Mouse (Mus musculus): Measurements from ENCODE around the gene Rarres1. TPM values are rescaled to one million over a fixed set of nuclear protein-coding genes. Genes with fewer than 3 reads are reported as not detected.
A peak's percentile ranks its signal among the peaks of the same experiment; 100 is the strongest.

Rarres1 gene
- total and polyA plus RNA-seq, 3 experiments, result 0.34 TPM; not detected in 2

DNA sequence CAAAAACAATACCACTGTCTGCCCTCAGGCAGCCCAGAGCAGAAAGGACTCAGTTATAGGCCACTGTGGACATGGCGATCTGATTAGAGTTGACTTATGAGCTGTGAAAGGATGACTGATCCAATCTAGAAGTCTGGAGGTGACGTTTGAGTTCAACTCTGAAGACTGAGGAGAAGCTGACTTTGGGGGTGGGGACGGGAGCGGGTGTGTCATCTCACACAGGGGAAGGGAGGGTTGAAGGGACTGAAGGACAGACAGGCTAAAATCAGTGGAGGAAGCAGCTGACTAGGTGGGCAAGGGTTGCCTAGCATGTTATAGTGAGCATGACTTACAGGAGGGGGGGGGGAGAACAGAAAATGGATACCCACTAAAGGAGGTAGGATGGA, 15.9 kb downstream of the Rarres1 start:
- H3K27me3 ChIP-seq (replicated peaks), result no peaks in the 10 kb centered on the region
- in situ Hi-C loops (cut with MboI; ENCODE audit: low pct_ligation_motif_present, low pct_unique_long_range_greater_than_20kb, low sequenced_read_pairs), result no loop called here
- no peak for DNase-seq (ENCODE audit: extremely low read depth)
- H3K4me1 ChIP-seq (ENCODE audit: control insufficient read depth in 1 of 2, insufficient read depth in 2 of 2), result peaks cover 3 to 31% of the 10 kb centered on the region in 2 experiments
- no peak overlapping the region for H3K4me2 ChIP-seq (ENCODE audit: insufficient read depth, low read depth, poor library complexity, severe bottlenecking)
- no peak overlapping the region for H3K4me3 ChIP-seq (replicated peaks in 1 of 3; ENCODE audit: low read depth in 2 of 3, low read length in 2 of 3, poor library complexity in 1 of 3)
- no peak overlapping the region for H3K27ac ChIP-seq (ENCODE audit: insufficient read depth, low read depth)
- no peaks in the 10 kb centered on the region for H3K36me3 ChIP-seq (replicated peaks in 1 of 2; ENCODE audit: control insufficient read depth in 1 of 2, insufficient read depth in 1 of 2, low read length in 1 of 2)
- peaks cover 4% of the 10 kb centered on the region for H3K9me3 ChIP-seq (replicated peaks; ENCODE audit: low read length)
- H3K9ac ChIP-seq (ENCODE audit: insufficient read depth, low read depth), result no peak overlapping the region
- no peaks in the 10 kb centered on the region for H3K79me2 ChIP-seq (replicated peaks; ENCODE audit: control insufficient read depth, extremely low read depth, insufficient read depth, poor library complexity, severe bottlenecking)
- TF ChIP-seq BHLHE40 (IDR thresholded peaks at IDR 0.05; ENCODE audit: low read depth, low read length) (no peak), POLR2A (IDR thresholded peaks at IDR 0.05; ENCODE audit: low read depth, low read length) (no peak), MXI1 (IDR thresholded peaks at IDR 0.05; ENCODE audit: low read depth, low read length) (no peak), RAD21 (IDR thresholded peaks at IDR 0.05; ENCODE audit: low read depth, low read length) (no peak)
- dilution Hi-C loops (cut with MboI; ENCODE audit: extremely low pct_ligation_motif_present, extremely low pct_unique_long_range_greater_than_20kb, low sequenced_read_pairs), result no loop called here

DNA sequence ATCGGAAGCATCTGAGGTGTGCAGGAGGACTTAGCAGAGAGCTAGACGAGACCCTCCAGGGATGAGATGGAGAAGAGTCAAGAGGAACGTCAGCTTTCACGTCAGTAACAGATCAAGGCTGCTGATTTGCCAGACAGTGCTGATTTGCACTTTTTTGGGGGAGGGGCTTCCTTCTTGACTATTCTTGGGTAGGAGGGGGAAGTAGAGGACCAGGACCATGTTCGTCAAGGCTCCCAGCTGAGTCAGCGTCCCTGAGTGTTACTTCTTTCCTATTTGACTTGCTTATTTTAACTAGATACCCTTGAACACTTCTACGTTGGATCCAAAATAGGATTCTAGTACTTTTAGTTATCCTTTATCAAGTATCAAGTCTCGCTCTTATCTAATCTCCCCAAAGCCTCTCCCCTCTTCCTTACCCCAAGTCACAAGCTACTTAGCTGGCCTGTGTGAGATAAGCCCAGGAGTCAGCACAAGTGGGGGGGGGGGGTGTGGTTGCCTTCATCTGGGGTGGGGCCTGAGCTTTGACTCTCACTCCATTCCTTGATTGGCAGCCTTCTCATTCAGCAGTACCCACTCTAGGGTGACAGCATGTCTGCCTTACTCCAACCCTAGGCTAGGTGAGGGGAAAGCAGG, 16.4 kb downstream of the Rarres1 start:
- H3K27me3 ChIP-seq (replicated peaks), result no peaks in the 10 kb centered on the region
- no peak overlapping the region for H3K4me3 ChIP-seq (replicated peaks in 1 of 3; ENCODE audit: low read depth in 2 of 3, low read length in 2 of 3, poor library complexity in 1 of 3)
- dilution Hi-C loops (cut with MboI; ENCODE audit: extremely low pct_ligation_motif_present, extremely low pct_unique_long_range_greater_than_20kb, low sequenced_read_pairs), result no loop called here
- peak; percentile 44; the same call in 1 of the 2 replicates for TF ChIP-seq MAFK (IDR thresholded peaks at IDR 0.05; ENCODE audit: insufficient replicate concordance, low read length)
- TF ChIP-seq ZNF384 (IDR thresholded peaks at IDR 0.05; ENCODE audit: low read depth, low read length), result no peak
- peaks cover 3 to 30% of the 10 kb centered on the region in 2 experiments for H3K4me1 ChIP-seq (ENCODE audit: control insufficient read depth in 1 of 2, insufficient read depth in 2 of 2)
- no peaks in the 10 kb centered on the region for H3K36me3 ChIP-seq (replicated peaks in 1 of 2; ENCODE audit: control insufficient read depth in 1 of 2, insufficient read depth in 1 of 2, low read length in 1 of 2)
- no peak overlapping the region for H3K9ac ChIP-seq (ENCODE audit: insufficient read depth, low read depth)
- in situ Hi-C loops (cut with MboI; ENCODE audit: low pct_ligation_motif_present, low pct_unique_long_range_greater_than_20kb, low sequenced_read_pairs), result no loop called here
- H3K79me2 ChIP-seq (replicated peaks; ENCODE audit: control insufficient read depth, extremely low read depth, insufficient read depth, poor library complexity, severe bottlenecking), result no peaks in the 10 kb centered on the region
- H3K27ac ChIP-seq (ENCODE audit: insufficient read depth, low read depth), result no peak overlapping the region
- no peak for DNase-seq (ENCODE audit: extremely low read depth)
- peaks cover 4% of the 10 kb centered on the region for H3K9me3 ChIP-seq (replicated peaks; ENCODE audit: low read length)
- H3K4me2 ChIP-seq (ENCODE audit: insufficient read depth, low read depth, poor library complexity, severe bottlenecking), result no peak overlapping the region

DNA sequence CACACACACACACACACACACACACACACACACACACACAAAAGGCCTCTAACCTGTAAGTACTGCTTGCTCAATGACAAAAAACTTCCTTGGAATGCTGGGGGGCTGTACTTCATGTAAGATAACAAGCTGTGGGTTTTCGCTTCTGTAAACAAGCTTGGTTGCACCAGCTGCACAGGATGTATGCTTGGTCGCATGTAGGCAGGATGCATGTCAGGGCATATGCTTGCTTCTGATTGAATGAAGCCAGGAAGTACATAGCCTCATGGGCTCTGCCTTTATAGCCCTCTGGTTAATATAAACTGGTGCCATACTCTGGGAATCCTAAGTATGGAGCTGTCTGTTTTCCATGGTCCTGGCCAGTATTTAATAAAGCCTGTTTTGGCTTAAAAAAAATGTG, 17.3 kb downstream of the Rarres1 start:
- no peak overlapping the region for H3K4me2 ChIP-seq (ENCODE audit: insufficient read depth, low read depth, poor library complexity, severe bottlenecking)
- peak; percentile 50 for DNase-seq (ENCODE audit: extremely low read depth)
- no peak overlapping the region for H3K27ac ChIP-seq (ENCODE audit: insufficient read depth, low read depth)

More for the DNA sequence above, 17.3 kb downstream of the Rarres1 start:
- H3K27me3 ChIP-seq (replicated peaks), result no peaks in the 10 kb centered on the region
- no peak overlapping the region for H3K4me3 ChIP-seq (replicated peaks in 1 of 3; ENCODE audit: low read depth in 2 of 3, low read length in 2 of 3, poor library complexity in 1 of 3)
- in situ Hi-C loops (cut with MboI; ENCODE audit: low pct_ligation_motif_present, low pct_unique_long_range_greater_than_20kb, low sequenced_read_pairs), result no loop called here
- H3K79me2 ChIP-seq (replicated peaks; ENCODE audit: control insufficient read depth, extremely low read depth, insufficient read depth, poor library complexity, severe bottlenecking), result no peaks in the 10 kb centered on the region
- TF ChIP-seq E2F4 (IDR thresholded peaks at IDR 0.05; ENCODE audit: insufficient replicate concordance, low read depth, low read length), result no peak
- TF ChIP-seq MEF2A (IDR thresholded peaks at IDR 0.05; ENCODE audit: borderline replicate concordance, low read depth, low read length), result no peak
- TF ChIP-seq EP300 (IDR thresholded peaks at IDR 0.05; ENCODE audit: low read length), result no peak
- no peak for TF ChIP-seq MAX (IDR thresholded peaks at IDR 0.05; ENCODE audit: low read length)
- TF ChIP-seq NELFE (IDR thresholded peaks at IDR 0.05; ENCODE audit: low read depth, low read length), result no peak
- TF ChIP-seq CHD1 (IDR thresholded peaks at IDR 0.05; ENCODE audit: low read depth, low read length), result no peak
- no peak for TF ChIP-seq KAT2A (IDR thresholded peaks at IDR 0.05; ENCODE audit: insufficient replicate concordance, low read length)
- TF ChIP-seq POLR2AphosphoS2 (IDR thresholded peaks at IDR 0.05; ENCODE audit: low read depth, low read length), result no peak
- TF ChIP-seq MYC (IDR thresholded peaks at IDR 0.05; ENCODE audit: low read depth, low read length), result no peak
- no peak for TF ChIP-seq RAD21 (IDR thresholded peaks at IDR 0.05; ENCODE audit: low read depth, low read length)
- TF ChIP-seq JUN (IDR thresholded peaks at IDR 0.05; ENCODE audit: insufficient read depth, low read depth, low read length), result no peak
- TF ChIP-seq ETS1 (conservative IDR thresholded peaks at IDR 0.05; ENCODE audit: low read depth, low read length), result no peak
- no peak for TF ChIP-seq ZMIZ1 (IDR thresholded peaks at IDR 0.05; ENCODE audit: low read depth, low read length)
- no peak for TF ChIP-seq USF1 (IDR thresholded peaks at IDR 0.05; ENCODE audit: low read depth, low read length)
- TF ChIP-seq USF2 (conservative IDR thresholded peaks at IDR 0.05; ENCODE audit: low read depth, low read length), result no peak
- no peak for TF ChIP-seq UBTF (IDR thresholded peaks at IDR 0.05; ENCODE audit: low read depth, low read length)
- TF ChIP-seq ELF1 (IDR thresholded peaks at IDR 0.05; ENCODE audit: low read depth, low read length), result no peak
- no peaks in the 10 kb centered on the region for H3K36me3 ChIP-seq (replicated peaks in 1 of 2; ENCODE audit: control insufficient read depth in 1 of 2, insufficient read depth in 1 of 2, low read length in 1 of 2)
- H3K9ac ChIP-seq (ENCODE audit: insufficient read depth, low read depth), result no peak overlapping the region
- H3K9me3 ChIP-seq (replicated peaks; ENCODE audit: low read length), result peaks cover 4% of the 10 kb centered on the region
- dilution Hi-C loops (cut with MboI; ENCODE audit: extremely low pct_ligation_motif_present, extremely low pct_unique_long_range_greater_than_20kb, low sequenced_read_pairs), result no loop called here
- H3K4me1 ChIP-seq (ENCODE audit: control insufficient read depth in 1 of 2, insufficient read depth in 2 of 2), result peaks cover 3 to 38% of the 10 kb centered on the region in 2 experiments
